In genomic region chr11:102368347-102368746, GRCm38 (mm10) we compare ENCODE assay signal across 30 mouse cellular contexts. TPM values are rescaled to one million over a fixed set of nuclear protein-coding genes. Genes with fewer than 3 reads are reported as not detected.
DNase-seq lines count a peak whose midpoint lies in the region; ATAC-seq lines count a peak whose summit lies in the region.
"Had no signal": no experiment of that assay in that cellular context is flagged by ENCODE, and none has a peak within 500 bp of the region (broad histone marks: within the 10 kb centered on the region; RNA-seq: fewer than 3 reads in every experiment).

No protein-coding gene starts in this region.

- H3K36me3 ChIP-seq in heart, embryonic 13.5 days: no peaks in the 10 kb centered on the region
- peaks cover 8% of the 10 kb centered on the region; the same call in 1 of the 2 replicates for H3K36me3 ChIP-seq in liver, embryonic 13.5 days
- H3K36me3 ChIP-seq: embryonic facial prominence, embryonic 15.5 days; forebrain, embryonic 15.5 days; hindbrain, embryonic 13.5 days; limb, embryonic 15.5 days; lung, embryonic 15.5 days; midbrain, embryonic 12.5 days; neural tube, embryonic 12.5 days had no signal

- H3K9me3 ChIP-seq in heart, embryonic 13.5 days: no peaks in the 10 kb centered on the region
- no peaks in the 10 kb centered on the region for H3K9me3 ChIP-seq in liver, embryonic 13.5 days (replicated peaks)
- H3K9me3 ChIP-seq: embryonic facial prominence, embryonic 15.5 days; forebrain, embryonic 15.5 days; hindbrain, embryonic 13.5 days; limb, embryonic 15.5 days; lung, embryonic 15.5 days; midbrain, embryonic 12.5 days; neural tube, embryonic 12.5 days had no signal

- H3K9ac ChIP-seq in heart, embryonic 13.5 days: no peak overlapping the region
- H3K9ac ChIP-seq in liver, embryonic 13.5 days: peak overlapping the region; percentile 68
- H3K9ac ChIP-seq: embryonic facial prominence, embryonic 15.5 days; forebrain, embryonic 15.5 days; hindbrain, embryonic 13.5 days; limb, embryonic 15.5 days; lung, embryonic 15.5 days; midbrain, embryonic 12.5 days; neural tube, embryonic 12.5 days had no signal

- peak overlapping the region; percentile 17; the same call in 1 of the 2 replicates for H3K27ac ChIP-seq in heart, embryonic 13.5 days (replicated peaks)
- peak overlapping the region; percentile 98 for H3K27ac ChIP-seq in liver, embryonic 13.5 days
- H3K27ac ChIP-seq: embryonic facial prominence, embryonic 15.5 days; forebrain, embryonic 15.5 days; hindbrain, embryonic 13.5 days; limb, embryonic 15.5 days; lung, embryonic 15.5 days; midbrain, embryonic 12.5 days; neural tube, embryonic 12.5 days; stomach, postnatal 0 days had no signal

- 75% methylated on average over 5 of the region's 5 CpGs for WGBS in heart, embryonic 13.5 days
- 25% methylated on average over 5 of the region's 5 CpGs for WGBS in liver, embryonic 13.5 days (ENCODE audit: insufficient replicate concordance)

- peaks cover 12% of the 10 kb centered on the region; the same call in 1 of the 2 replicates for H3K4me1 ChIP-seq in heart, embryonic 13.5 days
- H3K4me1 ChIP-seq in liver, embryonic 13.5 days (replicated peaks): peaks cover 77% of the 10 kb centered on the region
- H3K4me1 ChIP-seq: embryonic facial prominence, embryonic 15.5 days; forebrain, embryonic 15.5 days; hindbrain, embryonic 13.5 days; limb, embryonic 15.5 days; lung, embryonic 15.5 days; midbrain, embryonic 12.5 days had no signal

- DNase-seq in heart, adult 8-10 months (ENCODE audit: low spot score): no peak
- DNase-seq in MEL-GATA-1-ER (ENCODE audit: extremely low read depth, low read depth): peak; percentile 38
- DNase-seq in liver, embryonic 13.5 days: no peak
- DNase-seq in frontal cortex, postnatal 10 days (ENCODE audit: low spot score in 2 of 2): no peak
- no peak for DNase-seq in cerebellum, postnatal 14 days
- DNase-seq in cerebellum, adult 8-10 months: no peak
- DNase-seq: adrenal gland, postnatal 10 days; cerebellum, adult 11 months; cerebellum, adult 9-11 months; heart, postnatal 4 days; left cerebral cortex, postnatal 4 days; right cerebral cortex, postnatal 4 days; thymus, adult 18-20 months; thymus, postnatal 25 days had no signal

- H3K4me2 ChIP-seq in heart, embryonic 13.5 days: peak overlapping the region; percentile 32; the same call in 1 of the 2 replicates
- peak overlapping the region; percentile 28 for H3K4me2 ChIP-seq in liver, embryonic 13.5 days
- H3K4me2 ChIP-seq: embryonic facial prominence, embryonic 15.5 days; forebrain, embryonic 15.5 days; heart, embryonic 11.5 days; hindbrain, embryonic 13.5 days; limb, embryonic 15.5 days; lung, embryonic 15.5 days; midbrain, embryonic 12.5 days; neural tube, embryonic 12.5 days had no signal

- no peak for ATAC-seq in heart, embryonic 13.5 days (ENCODE audit: extremely low read depth, insufficient number of reproducible peaks, low FRiP score, low TSS enrichment)
- no peak for ATAC-seq in liver, embryonic 13.5 days (ENCODE audit: low read depth)
- ATAC-seq in megakaryocyte progenitor cell, adult 5-6 weeks (replicated peaks; ENCODE audit: poor library complexity): 0 out of 2 replicates have a peak, but pooled peaks have one; percentile 18
- ATAC-seq: CD4-positive, CD25-positive, alpha-beta regulatory T cell, adult 4 months; forebrain, embryonic 15.5 days; intestine, postnatal 0 days; Patski had no signal

- peaks cover 18% of the 10 kb centered on the region for H3K27me3 ChIP-seq in heart, embryonic 13.5 days (replicated peaks)
- peaks cover 25% of the 10 kb centered on the region for H3K27me3 ChIP-seq in liver, embryonic 13.5 days
- H3K27me3 ChIP-seq: embryonic facial prominence, embryonic 15.5 days; forebrain, embryonic 15.5 days; lung, embryonic 15.5 days; neural tube, embryonic 12.5 days had no signal

- no peak overlapping the region for H3K4me3 ChIP-seq in heart, embryonic 13.5 days
- no peak overlapping the region for H3K4me3 ChIP-seq in liver, embryonic 13.5 days (replicated peaks)
- H3K4me3 ChIP-seq: embryonic facial prominence, embryonic 15.5 days; forebrain, embryonic 15.5 days; hindbrain, embryonic 13.5 days; limb, embryonic 15.5 days; lung, embryonic 15.5 days; midbrain, embryonic 12.5 days; myocyte; neural tube, embryonic 12.5 days had no signal

RNA-seq across cellular contexts. Expression of gene Slc4a1, which starts 2.3 kb away (rescaled TPM):
- polyA plus RNA-seq in heart, embryonic 13.5 days (2015; fragmentation: Nextera tagmentation; extraction: Ambion mirVana): 47.2 and 59.5 TPM in 2 replicates
- total RNA-seq in heart, adult 8-10 months (2022): 1 to 10 TPM in 2 of 4 experiments, under 1 TPM in 2; 0.19 to 4.5 (median 1.5) TPM
- 734 and 914 TPM in 2 replicates for polyA plus RNA-seq in liver, embryonic 13.5 days (2015; fragmentation: Nextera tagmentation; extraction: Ambion mirVana)
- 1.1 and 2.0 TPM in 2 replicates for total RNA-seq in megakaryocyte progenitor cell, adult 5-6 weeks (2015)
- 0.61 and 0.62 TPM in 2 replicates for total RNA-seq in megakaryocyte progenitor cell, adult 5-6 weeks (2017)
- polyA plus RNA-seq: CD4-positive, CD25-positive, alpha-beta regulatory T cell, adult 4 months; myocyte; Patski had no signal

RNA-seq across cellular contexts. Expression of gene Rundc3a, which starts 24.9 kb away (rescaled TPM):
- polyA plus RNA-seq in heart, embryonic 13.5 days (2015; fragmentation: Nextera tagmentation; extraction: Ambion mirVana): 1.1 and 1.7 TPM in 2 replicates
- total RNA-seq in heart, adult 8-10 months (2022): under 1 TPM in 1 of 4 experiments, not detected in 3; 0.16 TPM
- 1.5 and 1.7 TPM in 2 replicates for polyA plus RNA-seq in liver, embryonic 13.5 days (2015; fragmentation: Nextera tagmentation; extraction: Ambion mirVana)
- not detected in 2 replicates for total RNA-seq in megakaryocyte progenitor cell, adult 5-6 weeks (2015)
- total RNA-seq in megakaryocyte progenitor cell, adult 5-6 weeks (2017): not detected in 2 replicates
- total RNA-seq: megakaryocyte, adult 5-6 weeks had no signal

RNA-seq across cellular contexts. Expression of gene Slc25a39, which starts 39.4 kb away (rescaled TPM):
- 287 and 294 TPM in 2 replicates for polyA plus RNA-seq in heart, embryonic 13.5 days (2015; fragmentation: Nextera tagmentation; extraction: Ambion mirVana)
- total RNA-seq in heart, adult 8-10 months (2022): 100 to 1,000 TPM; 174 to 204 (median 197) TPM
- polyA plus RNA-seq in liver, embryonic 13.5 days (2015; fragmentation: Nextera tagmentation; extraction: Ambion mirVana): 388 and 390 TPM in 2 replicates
- 95.5 and 124 TPM in 2 replicates for total RNA-seq in megakaryocyte progenitor cell, adult 5-6 weeks (2015)
- 48.7 and 52.7 TPM in 2 replicates for total RNA-seq in megakaryocyte progenitor cell, adult 5-6 weeks (2017)

RNA-seq across cellular contexts. Expression of gene Ubtf, which starts 48.8 kb away (rescaled TPM):
- polyA plus RNA-seq in heart, embryonic 13.5 days (2015; fragmentation: Nextera tagmentation; extraction: Ambion mirVana): 51.1 and 53.1 TPM in 2 replicates
- 10 to 100 TPM; 48.6 to 59.7 (median 52.1) TPM for total RNA-seq in heart, adult 8-10 months (2022)
- polyA plus RNA-seq in liver, embryonic 13.5 days (2015; fragmentation: Nextera tagmentation; extraction: Ambion mirVana): 70.0 and 81.5 TPM in 2 replicates
- 31.7 and 34.1 TPM in 2 replicates for total RNA-seq in megakaryocyte progenitor cell, adult 5-6 weeks (2015)
- 131 and 155 TPM in 2 replicates for total RNA-seq in megakaryocyte progenitor cell, adult 5-6 weeks (2017)
